Mouse (Mus musculus): ENCODE results near the gene Myo9a. TPM values are rescaled to one million over a fixed set of nuclear protein-coding genes. Genes with fewer than 3 reads are reported as not detected.

Gene Myo9a
- total and polyA plus RNA-seq, 3 experiments, result 1.6 to 2.6 (median 2.0) TPM

- Histone ChIP-seq H3K4me3 (replicated peaks in 1 of 3; ENCODE audit: low read depth in 2 of 3, low read length in 2 of 3, poor library complexity in 1 of 3) (no peak overlapping the region), H3K9ac (ENCODE audit: insufficient read depth, low read depth) (no peak overlapping the region), H3K36me3 (replicated peaks in 1 of 2; ENCODE audit: control insufficient read depth in 1 of 2, insufficient read depth in 1 of 2, low read length in 1 of 2) (no peaks in the 10 kb centered on the region), H3K27ac (ENCODE audit: insufficient read depth, low read depth) (no peak overlapping the region), H3K79me2 (replicated peaks; ENCODE audit: control insufficient read depth, extremely low read depth, insufficient read depth, poor library complexity, severe bottlenecking) (no peaks in the 10 kb centered on the region), H3K4me1 (ENCODE audit: control insufficient read depth in 1 of 2, insufficient read depth in 2 of 2) (peaks cover 3 to 18% of the 10 kb centered on the region in 2 experiments), H3K27me3 (replicated peaks) (no peaks in the 10 kb centered on the region), H3K9me3 (replicated peaks; ENCODE audit: low read length) (no peaks in the 10 kb centered on the region), H3K4me2 (ENCODE audit: insufficient read depth, low read depth, poor library complexity, severe bottlenecking) (no peak overlapping the region)
- in situ Hi-C loops (cut with MboI; ENCODE audit: low pct_ligation_motif_present, low pct_unique_long_range_greater_than_20kb, low sequenced_read_pairs) (no loop called here), dilution Hi-C loops (cut with MboI; ENCODE audit: extremely low pct_ligation_motif_present, extremely low pct_unique_long_range_greater_than_20kb, low sequenced_read_pairs) (no loop called here)
- no peak for DNase-seq (ENCODE audit: extremely low read depth)
- TF ChIP-seq RAD21 (IDR thresholded peaks at IDR 0.05; ENCODE audit: low read depth, low read length) (no peak), ZMIZ1 (IDR thresholded peaks at IDR 0.05; ENCODE audit: low read depth, low read length) (no peak)
Measured at GRCm38 (mm10) chr9:59945241-59945640, 194.5 kb downstream of the Myo9a start.

GRCm38 (mm10) chr9:59947271-59947670, 196.6 kb downstream of the Myo9a start:
- no peak overlapping the region for H3K9ac ChIP-seq (ENCODE audit: insufficient read depth, low read depth)
- dilution Hi-C loops (cut with MboI; ENCODE audit: extremely low pct_ligation_motif_present, extremely low pct_unique_long_range_greater_than_20kb, low sequenced_read_pairs) (no loop called here), in situ Hi-C loops (cut with MboI; ENCODE audit: low pct_ligation_motif_present, low pct_unique_long_range_greater_than_20kb, low sequenced_read_pairs) (no loop called here)
- no peaks in the 10 kb centered on the region for H3K36me3 ChIP-seq (replicated peaks in 1 of 2; ENCODE audit: control insufficient read depth in 1 of 2, insufficient read depth in 1 of 2, low read length in 1 of 2)
- H3K27ac ChIP-seq (ENCODE audit: insufficient read depth, low read depth), result no peak overlapping the region
- peaks cover 0 to 13% of the 10 kb centered on the region in 2 experiments; a peak in 2 of 4 replicates for H3K4me1 ChIP-seq (ENCODE audit: control insufficient read depth in 1 of 2, insufficient read depth in 2 of 2)
- no peak overlapping the region for H3K4me2 ChIP-seq (ENCODE audit: insufficient read depth, low read depth, poor library complexity, severe bottlenecking)
- no peak overlapping the region for H3K4me3 ChIP-seq (replicated peaks in 1 of 3; ENCODE audit: low read depth in 2 of 3, low read length in 2 of 3, poor library complexity in 1 of 3)
- H3K9me3 ChIP-seq (replicated peaks; ENCODE audit: low read length), result no peaks in the 10 kb centered on the region
- TF ChIP-seq POLR2A (IDR thresholded peaks at IDR 0.05; ENCODE audit: low read depth, low read length) (no peak), ZNF384 (IDR thresholded peaks at IDR 0.05; ENCODE audit: low read depth, low read length) (no peak), BHLHE40 (IDR thresholded peaks at IDR 0.05; ENCODE audit: low read depth, low read length) (no peak), ZMIZ1 (IDR thresholded peaks at IDR 0.05; ENCODE audit: low read depth, low read length) (no peak), CTCF (conservative IDR thresholded peaks at IDR 0.05 in 1 of 2, IDR thresholded peaks at IDR 0.05 in 1 of 2; ENCODE audit: low read depth in 2 of 2, low read length in 2 of 2) (no peak), TCF12 (IDR thresholded peaks at IDR 0.05; ENCODE audit: low read depth, low read length) (no peak), ELF1 (IDR thresholded peaks at IDR 0.05; ENCODE audit: low read depth, low read length) (no peak), IRF4 (IDR thresholded peaks at IDR 0.05; ENCODE audit: low read depth, low read length) (no peak), POLR2AphosphoS2 (IDR thresholded peaks at IDR 0.05; ENCODE audit: low read depth, low read length) (no peak), PAX5 (IDR thresholded peaks at IDR 0.05; ENCODE audit: low read length) (no peak)
- H3K27me3 ChIP-seq (replicated peaks), result no peaks in the 10 kb centered on the region
- DNase-seq (ENCODE audit: extremely low read depth), result no peak
- H3K79me2 ChIP-seq (replicated peaks; ENCODE audit: control insufficient read depth, extremely low read depth, insufficient read depth, poor library complexity, severe bottlenecking), result no peaks in the 10 kb centered on the region

- Histone ChIP-seq H3K4me3 (replicated peaks in 1 of 3; ENCODE audit: low read depth in 2 of 3, low read length in 2 of 3, poor library complexity in 1 of 3) (no peak overlapping the region), H3K9me3 (replicated peaks; ENCODE audit: low read length) (no peaks in the 10 kb centered on the region), H3K27ac (ENCODE audit: insufficient read depth, low read depth) (no peak overlapping the region), H3K9ac (ENCODE audit: insufficient read depth, low read depth) (no peak overlapping the region), H3K4me1 (ENCODE audit: control insufficient read depth in 1 of 2, insufficient read depth in 2 of 2) (peaks cover 0 to 16% of the 10 kb centered on the region in 2 experiments; a peak in 2 of 4 replicates), H3K79me2 (replicated peaks; ENCODE audit: control insufficient read depth, extremely low read depth, insufficient read depth, poor library complexity, severe bottlenecking) (no peaks in the 10 kb centered on the region), H3K4me2 (ENCODE audit: insufficient read depth, low read depth, poor library complexity, severe bottlenecking) (no peak overlapping the region), H3K27me3 (replicated peaks) (no peaks in the 10 kb centered on the region), H3K36me3 (replicated peaks in 1 of 2; ENCODE audit: control insufficient read depth in 1 of 2, insufficient read depth in 1 of 2, low read length in 1 of 2) (no peaks in the 10 kb centered on the region)
- TF ChIP-seq IRF4 (IDR thresholded peaks at IDR 0.05; ENCODE audit: low read depth, low read length) (no peak), TBP (conservative IDR thresholded peaks at IDR 0.05; ENCODE audit: low read depth, low read length) (no peak), USF2 (conservative IDR thresholded peaks at IDR 0.05; ENCODE audit: low read depth, low read length) (no peak), SMC3 (IDR thresholded peaks at IDR 0.05; ENCODE audit: low read depth, low read length) (no peak)
- dilution Hi-C loops (cut with MboI; ENCODE audit: extremely low pct_ligation_motif_present, extremely low pct_unique_long_range_greater_than_20kb, low sequenced_read_pairs), result no loop called here
- DNase-seq (ENCODE audit: extremely low read depth), result no peak
- in situ Hi-C loops (cut with MboI; ENCODE audit: low pct_ligation_motif_present, low pct_unique_long_range_greater_than_20kb, low sequenced_read_pairs), result no loop called here
Measured at GRCm38 (mm10) chr9:59948226-59948625, 197.5 kb downstream of the Myo9a start.
